Mouse (Mus musculus): ENCODE measurements at regions not wholly inside any gene's neighbourhood (a gene's known extent, or its start where the extent isn't known, plus 50 kb on each side); places are given as distances from the start of the nearest gene placed in this dataset.
"Not testable (repeated sequence)": the region's sequence is repeated elsewhere in the genome, so short reads cannot be mapped to it uniquely, and the experiment has no call there.

DNA sequence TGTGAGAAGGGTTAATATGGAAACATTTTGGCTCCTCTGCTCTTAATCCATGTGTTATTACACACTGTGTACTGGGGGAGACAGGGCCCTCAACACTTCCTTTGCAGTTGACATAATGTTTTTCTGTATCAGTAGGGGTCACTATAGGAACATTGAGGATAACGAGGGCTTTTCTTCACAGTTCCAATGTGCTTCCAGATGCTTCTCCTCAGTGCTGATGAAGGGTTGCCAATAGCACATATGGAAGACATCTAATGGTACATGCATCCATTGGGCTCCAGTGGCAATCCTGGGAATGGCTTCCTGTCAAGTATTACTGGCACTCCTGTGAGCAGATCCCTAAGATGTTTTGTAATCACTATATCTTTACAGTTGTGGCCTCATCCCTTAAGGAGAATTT lies 62.1 kb downstream of the Naa11 start:
- DNase-seq (ENCODE audit: low spot score in 2 of 2), result no peak

DNA sequence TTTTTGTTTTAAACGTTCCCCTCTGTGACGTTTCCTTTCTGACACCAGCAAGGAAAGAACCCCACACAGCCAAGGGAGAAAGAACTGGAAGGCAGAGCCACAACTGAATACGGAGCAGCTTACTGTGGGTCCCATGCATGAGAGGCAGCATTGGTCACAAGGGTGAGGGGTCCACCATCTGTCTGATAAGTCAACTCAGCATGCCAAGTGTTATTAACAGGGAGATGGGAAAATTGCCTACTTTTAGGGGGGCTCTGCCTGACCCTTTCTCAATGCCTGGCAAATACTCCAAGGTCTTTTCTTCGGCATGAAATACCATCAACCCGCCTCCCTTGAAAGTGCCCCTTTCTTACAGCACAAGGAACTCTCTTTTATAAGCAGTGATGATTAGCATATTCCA lies 66.3 kb downstream of the Naa11 start:
- DNase-seq (ENCODE audit: low spot score in 2 of 2), result no peak

DNA sequence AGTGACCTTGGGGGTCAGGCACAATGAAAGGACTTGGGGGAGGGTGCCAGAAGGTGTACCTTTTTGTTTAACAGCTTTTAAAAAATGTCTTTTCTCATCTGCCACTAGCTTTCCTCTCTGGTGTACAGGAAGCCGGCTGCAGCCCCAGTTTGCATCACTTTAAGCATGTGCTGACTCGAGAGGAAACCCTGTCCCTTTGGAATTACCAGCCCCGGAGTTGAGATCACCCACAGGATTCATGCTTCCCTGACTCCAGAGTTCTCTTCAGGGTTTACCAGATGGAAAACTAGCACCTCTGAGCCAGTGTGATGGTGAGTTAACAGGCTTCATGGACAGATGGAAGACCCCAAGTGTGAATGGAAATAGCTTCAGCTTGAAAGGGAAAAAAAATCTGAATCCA lies 68.3 kb downstream of the Naa11 start:
- no peak for DNase-seq (ENCODE audit: low spot score in 2 of 2)

DNA sequence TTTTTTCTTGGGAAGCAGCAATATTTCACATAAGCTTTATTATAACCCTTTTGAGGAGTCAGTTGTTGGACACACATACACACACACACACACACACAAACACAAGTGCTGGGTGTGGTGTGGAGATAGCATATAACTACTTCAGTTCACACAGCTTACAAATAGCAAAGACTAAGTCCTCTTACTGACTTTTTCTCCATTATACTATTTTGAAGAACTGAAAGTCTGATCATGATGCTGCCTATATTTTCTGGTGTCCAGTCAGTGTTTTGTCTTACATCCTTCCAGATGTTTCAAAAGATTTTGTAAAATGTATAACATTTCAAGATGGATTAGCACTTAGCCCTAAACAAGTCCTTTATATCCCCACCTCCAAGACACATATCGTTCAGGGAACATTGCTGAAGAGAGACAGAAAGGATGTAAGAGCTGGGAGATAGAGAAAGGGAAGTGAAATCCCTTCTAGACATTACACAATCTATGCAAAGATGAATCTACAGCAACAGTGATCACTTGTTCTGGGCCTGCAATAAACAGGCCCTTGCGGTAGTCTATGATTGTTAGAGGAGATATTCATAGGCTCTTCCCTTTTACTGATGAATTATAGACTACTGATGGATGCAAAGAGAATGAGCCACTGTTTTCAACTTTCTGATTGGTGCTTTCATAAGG lies 72.2 kb downstream of the Naa11 start:
- no peak for DNase-seq (ENCODE audit: low spot score in 2 of 2)

DNA sequence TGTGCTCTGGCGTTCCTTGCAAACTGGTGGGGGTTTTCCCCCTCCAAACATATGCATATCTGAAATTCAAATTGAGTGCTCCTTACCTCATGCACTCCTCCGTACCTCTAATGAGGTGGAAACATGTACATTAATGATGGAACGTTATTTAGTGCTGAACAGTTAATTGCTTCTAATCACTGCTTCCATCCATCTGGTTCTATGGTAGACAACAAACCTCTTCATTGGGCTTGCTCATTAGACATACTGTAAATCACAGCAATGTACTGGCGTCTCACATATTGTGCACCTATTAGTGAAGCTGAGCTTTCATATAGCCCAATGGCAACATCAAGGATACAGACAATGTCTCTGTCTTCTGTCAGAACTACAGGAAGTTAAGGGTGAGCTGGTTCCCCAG lies 85.3 kb downstream of the Naa11 start:
- no peak for DNase-seq (ENCODE audit: low spot score in 2 of 2)

DNA sequence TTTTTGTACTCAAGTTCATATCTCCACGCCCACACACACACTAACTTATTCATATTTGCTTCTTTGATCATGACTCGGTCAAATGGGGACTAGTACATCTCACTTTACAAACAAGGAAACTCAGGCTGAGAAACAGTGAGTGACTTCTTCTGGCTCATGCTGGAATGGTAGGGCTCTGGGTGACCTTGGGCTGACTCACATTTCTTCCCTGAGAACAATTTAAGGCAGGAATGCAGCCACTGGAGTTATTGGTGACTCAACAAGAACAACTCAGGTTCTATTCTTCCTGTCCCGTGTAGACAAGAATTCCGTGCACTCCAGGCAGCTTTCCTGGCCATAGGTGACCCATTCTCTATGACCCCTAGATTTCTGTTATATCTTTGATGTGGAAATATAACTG lies 87.3 kb downstream of the Naa11 start:
- no peak for DNase-seq (ENCODE audit: low spot score in 2 of 2)

DNA sequence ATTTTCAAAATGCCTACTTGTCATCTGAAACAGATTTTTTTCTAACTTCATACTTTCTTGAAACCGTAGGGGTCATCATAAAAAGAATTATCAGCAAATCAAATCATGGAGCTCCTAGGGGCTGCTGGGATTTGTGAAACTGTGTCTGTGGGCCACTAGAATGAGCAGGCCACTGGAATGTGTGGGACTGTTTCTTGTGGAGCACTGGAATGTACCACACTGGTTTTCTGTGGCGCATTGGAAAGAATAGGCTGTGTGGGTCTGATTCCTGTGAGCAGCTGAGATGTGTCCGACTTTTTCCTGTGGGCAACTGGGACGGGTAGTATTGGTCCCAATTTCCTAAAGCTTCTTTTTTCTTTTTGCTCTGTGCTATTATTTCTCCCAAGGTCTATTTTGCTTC lies 90.6 kb downstream of the Naa11 start:
- no peak for DNase-seq (ENCODE audit: low spot score in 2 of 2)

DNA sequence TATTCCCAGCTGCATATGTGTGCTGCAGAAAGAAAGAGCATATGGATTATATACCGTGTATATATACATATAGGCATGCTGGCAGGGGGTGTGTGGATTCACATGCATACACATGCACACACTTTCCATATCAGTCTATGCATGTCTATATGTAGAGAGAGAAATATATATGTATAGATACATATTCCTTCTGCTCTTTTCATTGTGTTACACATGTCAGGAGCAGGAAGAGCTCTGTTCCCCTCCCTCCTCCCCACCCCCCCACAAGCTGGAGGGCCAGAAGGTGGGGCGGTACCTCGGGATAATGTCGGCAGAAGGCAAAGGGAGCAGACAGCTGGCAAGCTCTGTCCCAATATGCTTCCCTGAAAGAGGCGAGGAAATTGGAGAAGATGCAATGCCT lies 91.3 kb downstream of the Naa11 start:
- DNase-seq (ENCODE audit: low spot score in 2 of 2), result peak; percentile 18 to 59

DNA sequence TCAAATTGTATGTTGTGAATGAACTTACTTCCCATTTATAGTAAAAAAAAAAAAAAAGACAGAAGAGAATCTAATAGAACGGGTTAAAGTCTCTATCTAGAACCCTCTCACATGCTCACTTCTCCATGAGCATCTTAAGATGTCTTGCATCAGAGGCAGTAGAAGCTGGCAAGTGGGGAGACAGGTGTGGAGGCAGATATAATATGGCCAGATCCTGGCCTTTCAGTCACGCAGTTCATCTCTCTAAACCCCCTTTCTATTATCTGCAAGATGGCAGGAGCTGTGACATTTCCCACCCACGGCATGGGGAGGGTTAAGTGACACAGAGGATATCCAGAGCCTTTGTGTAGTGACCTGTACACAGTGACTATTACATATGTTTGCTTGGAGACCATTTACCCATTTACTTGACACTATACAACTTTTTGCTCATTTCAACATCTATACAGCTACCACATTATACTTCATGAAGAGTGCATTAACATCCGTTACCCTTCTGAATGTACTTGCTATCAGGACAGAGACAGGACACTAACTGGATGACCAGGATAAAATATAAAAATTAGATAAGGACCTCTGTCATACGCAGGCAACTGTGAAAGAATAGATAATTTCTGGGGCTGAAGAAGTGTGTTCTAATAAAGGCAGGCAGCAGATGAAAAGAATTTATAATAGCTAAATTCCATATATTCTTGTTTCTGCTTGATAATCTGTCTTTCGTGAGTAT lies 91.9 kb downstream of the Naa11 start:
- DNase-seq (ENCODE audit: low spot score in 2 of 2), result no peak

DNA sequence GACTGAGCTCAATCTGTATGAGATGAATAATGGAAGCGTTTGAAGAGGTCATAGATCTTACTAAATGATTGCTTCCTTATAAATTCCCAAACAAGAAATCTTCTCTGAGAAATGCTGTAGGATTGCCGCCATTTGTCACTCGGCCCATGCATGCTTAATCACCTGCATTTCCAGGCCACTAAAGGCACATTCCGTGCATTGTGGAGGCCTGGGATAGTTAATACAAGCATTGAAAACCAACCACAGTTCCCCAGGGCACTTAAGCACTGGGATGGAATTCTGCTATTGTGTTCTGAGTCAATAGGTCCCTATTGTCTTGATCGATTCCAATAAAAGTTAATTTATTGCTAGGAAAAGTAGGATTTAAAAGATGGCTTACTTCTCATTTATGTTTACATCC lies 92.5 kb downstream of the Naa11 start:
- DNase-seq (ENCODE audit: low spot score in 2 of 2), result no peak

DNA sequence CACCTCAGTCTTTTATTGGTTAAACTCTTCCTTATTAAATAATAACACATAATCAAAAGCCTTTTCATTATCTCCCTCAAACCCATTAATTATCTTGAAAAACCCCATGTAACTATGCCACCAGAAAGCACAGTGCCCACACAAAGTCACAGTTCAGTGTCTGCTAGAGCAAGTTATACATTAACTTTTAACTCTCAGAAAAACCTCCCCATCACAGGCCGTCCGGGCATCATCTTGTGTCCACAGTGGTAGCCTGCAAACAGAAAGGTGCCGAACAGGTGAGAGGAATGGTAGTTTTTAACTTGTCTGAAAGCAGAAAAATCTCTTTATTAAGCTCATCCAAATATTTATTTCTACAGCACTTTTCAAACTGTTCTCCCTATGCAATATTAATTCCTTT lies 96.0 kb downstream of the Naa11 start:
- DNase-seq (ENCODE audit: low spot score in 2 of 2), result no peak

DNA sequence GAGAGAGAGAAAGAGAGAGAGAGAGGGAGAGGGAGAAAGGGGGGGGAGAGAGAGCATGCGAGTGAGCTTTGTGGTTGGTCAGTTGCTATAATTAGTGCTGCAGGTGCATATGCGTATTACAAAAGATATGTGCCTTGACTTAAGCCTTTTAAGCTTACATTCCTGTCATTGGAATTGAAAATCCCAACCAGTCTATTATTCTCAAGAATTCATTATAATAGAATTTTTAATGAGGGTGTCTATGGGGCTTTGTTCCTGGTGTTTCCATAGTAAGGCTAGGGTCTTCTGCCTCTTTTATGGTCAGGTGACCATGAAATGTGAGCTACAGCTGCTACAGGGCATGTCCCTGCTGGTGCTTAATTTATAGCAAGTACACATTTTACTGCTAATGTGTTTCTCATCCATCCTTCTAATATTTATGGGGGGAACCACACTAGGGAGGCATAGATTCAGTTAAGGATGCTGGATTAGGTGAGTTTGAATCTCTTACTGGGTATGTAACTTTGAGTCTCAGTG lies 102.0 kb downstream of the Naa11 start:
- no peak for DNase-seq (ENCODE audit: low spot score in 2 of 2)

DNA sequence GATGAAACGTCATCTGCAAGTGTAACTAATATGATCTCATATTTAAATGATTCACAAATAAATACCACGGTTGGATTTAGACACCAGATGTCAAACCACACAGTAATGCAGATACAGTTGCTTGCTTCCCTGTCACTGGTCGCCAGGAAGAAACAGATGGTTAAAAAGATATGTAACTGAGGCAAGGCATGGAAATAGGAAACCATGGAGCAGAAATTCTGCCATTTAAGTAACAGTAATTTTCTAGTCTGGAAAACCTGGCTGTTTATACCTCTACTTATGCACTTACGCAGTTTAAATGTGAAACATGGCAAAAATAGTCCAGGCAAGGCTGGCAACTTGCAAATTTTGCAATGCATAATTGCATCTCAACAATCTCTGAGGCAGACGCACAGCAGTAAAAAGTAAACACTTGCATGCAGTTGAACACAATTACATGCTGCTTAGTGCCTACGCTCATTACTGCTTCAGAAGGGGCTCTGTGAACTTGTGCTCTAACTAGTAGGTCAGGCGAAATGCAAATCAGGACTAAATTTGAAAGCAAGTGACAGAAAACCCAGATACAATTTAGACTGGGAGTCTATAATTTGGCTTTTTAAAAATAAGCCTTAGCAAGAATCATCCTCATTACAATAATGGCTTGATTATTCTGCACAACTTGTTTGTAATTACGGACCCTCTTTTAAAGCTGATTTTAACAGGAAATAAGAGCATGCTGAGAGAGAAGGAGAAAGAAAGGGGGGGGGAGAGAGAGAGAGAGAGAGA lies 102.6 kb downstream of the Naa11 start:
- peak; percentile 7 to 24 for DNase-seq (ENCODE audit: low spot score in 2 of 2)

DNA sequence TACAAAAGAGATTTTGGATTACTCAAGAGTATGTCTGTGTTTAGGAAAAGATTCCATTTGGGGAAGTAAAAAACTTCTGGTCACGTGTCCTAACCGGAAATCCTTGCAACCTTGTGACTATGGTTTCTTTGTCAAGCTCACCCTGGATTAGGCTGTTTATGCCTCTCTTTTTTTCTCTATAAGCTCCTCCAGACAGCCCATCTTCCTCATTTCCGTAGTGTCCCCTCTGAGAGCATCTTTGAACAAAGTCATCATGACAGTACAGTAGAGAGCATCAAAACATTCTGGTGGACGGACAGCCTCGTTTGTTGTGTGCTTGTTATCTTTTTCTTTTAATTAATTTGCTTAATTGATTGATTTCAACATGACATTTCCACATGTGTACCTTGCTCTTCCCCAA lies 112.7 kb downstream of the Naa11 start:
- DNase-seq (ENCODE audit: low spot score in 2 of 2), result no peak

DNA sequence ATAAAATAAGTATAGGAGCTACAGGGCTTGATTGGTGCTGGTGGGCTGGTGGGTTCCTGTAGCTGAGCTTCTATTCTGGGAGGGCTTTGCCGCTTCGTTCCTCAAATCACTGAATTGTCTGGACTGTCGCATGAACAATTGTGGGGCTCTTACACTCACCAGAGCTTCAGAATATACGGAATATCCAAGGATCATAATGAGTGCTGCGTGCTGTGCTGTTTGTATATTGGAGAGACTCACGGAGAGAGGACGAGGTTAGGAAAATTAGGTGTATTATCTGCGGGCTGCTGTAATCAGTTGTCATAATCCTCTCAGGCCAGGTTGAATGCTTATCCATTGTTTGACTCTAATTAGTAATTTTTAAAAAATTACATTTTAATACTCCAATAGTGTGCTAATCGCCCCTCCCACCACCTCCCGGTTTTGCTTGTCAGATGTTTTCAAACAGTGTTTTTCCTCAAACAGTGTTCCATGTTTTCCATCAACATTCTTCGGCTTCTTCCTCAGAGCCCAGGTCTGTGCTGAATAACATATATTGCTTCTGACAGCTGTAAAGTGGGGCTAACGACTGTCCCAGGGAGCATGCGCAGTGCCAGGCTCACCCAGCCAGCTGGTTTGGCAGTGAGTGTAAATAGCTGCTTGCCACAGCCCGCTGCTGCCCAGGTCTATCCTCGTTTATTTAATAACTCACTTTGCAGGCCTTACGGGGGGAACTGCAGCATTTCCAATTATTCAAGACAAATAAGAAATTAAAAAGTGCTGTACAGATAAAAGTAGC lies 114.2 kb downstream of the Naa11 start:
- no peak for DNase-seq (ENCODE audit: low spot score in 2 of 2)

DNA sequence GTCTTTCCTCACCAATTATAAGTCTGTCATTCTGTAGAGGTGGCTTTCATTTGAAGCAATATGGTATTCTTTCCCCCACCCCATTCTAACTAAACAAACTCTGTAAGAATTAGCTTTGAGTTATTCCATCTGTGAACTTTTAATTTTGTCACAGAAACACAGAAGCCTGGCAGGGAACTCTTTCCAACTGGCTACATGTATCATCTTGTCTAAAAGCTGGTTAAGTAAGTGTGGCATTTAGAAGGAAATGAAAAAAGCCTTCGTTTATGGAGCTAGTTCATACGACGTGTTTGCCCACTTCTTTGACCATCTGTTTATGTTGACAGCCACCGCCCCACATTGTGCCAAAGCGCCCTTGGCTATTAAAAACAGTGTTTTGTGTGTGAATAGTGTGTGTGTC lies 115.5 kb downstream of the Naa11 start:
- no peak for DNase-seq (ENCODE audit: low spot score in 2 of 2)

DNA sequence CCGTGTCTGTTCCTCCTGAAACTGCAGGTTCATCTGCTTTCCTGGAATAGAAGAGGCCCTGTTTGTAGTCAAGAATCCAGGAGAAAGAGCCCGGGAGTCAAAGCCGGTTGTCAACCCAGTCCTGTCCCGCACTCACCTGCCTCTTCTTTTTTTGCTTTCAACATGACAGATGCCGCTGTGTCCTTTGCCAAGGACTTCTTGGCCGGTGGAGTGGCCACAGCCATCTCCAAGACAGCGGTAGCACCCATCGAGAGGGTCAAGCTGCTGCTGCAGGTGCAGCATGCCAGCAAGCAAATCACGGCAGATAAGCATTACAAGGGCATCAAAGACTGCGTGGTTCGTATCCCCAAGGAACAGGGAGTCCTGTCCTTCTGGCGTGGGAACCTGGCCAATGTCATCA lies 127.5 kb downstream of the Naa11 start:
- not testable (repeated sequence) for DNase-seq (ENCODE audit: low spot score in 2 of 2)

DNA sequence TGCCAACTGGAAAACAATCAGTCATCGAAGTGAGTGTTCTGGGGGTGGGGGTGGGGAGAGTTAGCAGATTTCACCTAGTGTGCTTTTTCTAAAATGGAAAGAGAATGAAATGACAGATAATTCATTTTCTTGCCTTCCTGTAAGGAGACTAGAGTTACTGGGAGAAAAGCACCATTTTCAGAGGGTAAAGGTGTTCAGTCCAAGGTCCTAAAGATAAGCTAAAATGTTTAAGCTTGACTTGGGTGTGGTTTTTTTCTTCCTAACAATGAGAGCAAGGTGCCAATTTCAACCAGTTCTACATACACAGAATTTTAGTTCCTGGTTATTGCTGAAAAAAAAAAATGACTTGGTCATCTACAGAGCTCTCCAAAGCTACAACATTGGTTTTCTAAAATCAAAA lies 135.1 kb downstream of the Naa11 start:
- DNase-seq (ENCODE audit: low spot score in 2 of 2), result no peak

DNA sequence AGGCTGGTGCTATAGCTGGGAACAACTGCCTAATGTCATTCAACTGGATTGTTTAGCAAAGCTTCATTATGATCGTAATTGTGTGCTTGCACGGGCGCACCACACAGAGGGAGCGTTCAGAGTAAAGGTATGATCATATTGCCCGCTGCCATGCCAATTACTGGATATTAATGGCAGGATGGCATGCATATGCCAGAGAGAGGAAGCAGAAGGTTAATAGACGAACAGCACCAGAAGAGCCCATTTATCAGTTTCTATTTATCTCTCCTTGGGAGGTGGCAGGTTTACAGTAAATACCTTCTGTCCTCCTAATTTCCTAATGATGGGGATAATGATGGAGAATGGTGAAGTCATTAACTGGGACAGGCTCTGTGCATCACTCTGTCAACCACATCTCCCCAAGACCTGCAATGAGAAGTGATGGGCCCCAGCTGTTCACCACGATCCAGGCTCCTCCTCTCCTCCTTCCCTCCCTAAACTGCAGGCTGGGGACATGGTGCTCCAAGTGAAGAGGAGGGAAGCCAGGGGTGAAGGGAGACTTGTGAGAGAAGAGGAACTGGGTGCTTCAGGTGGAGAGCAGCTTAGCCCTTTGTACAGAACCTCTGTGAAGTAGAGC lies 135.6 kb downstream of the Naa11 start:
- no peak for DNase-seq (ENCODE audit: low spot score in 2 of 2)

DNA sequence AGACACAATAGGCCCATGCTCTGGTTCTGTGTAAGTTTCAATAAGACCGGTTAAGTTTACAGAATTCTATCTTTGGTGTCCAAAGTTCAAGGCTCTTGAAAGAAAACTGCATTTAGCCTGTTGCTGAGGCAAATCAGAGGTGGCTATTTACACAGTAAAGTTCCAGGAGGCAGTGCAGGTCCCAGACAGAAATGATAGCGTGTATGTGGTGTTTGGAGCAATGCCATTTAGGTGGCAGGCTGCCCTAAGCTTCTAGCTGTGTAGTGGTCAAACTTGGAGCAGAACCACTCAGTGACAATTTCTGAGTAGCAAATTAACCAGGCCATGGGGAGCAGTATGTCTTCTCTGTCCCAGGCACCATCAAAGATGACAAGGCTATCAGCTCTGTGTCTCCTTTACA lies 125.5 kb upstream of the Paqr3 start:
- no peak for DNase-seq (ENCODE audit: low spot score in 2 of 2)

DNA sequence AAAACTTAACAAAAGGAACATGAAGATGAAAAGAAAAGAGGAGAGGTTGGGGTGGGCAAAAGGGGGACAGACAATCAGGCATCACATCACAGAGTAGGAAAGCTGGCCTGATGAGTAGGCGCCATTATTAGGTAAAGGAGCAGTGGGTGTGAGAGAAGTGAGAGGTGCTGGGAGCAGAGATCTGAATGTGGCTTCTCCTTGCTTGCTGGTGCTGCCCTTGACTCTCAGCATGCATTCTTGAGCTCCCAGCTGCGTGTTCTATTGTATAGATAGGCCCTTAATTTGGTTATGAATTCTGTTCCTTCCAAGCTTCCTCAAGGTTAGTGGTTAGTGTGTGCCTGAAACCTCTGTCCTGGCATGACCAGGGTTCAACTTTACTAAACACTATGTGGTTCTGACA lies 115.0 kb upstream of the Paqr3 start:
- DNase-seq (ENCODE audit: low spot score in 2 of 2), result no peak
